Mouse (Mus musculus) heart, postnatal 0 days (tissue): Measurements from ENCODE around the gene Znfx1. TPM values are rescaled to one million over a fixed set of nuclear protein-coding genes. Genes with fewer than 3 reads are reported as not detected.

ENCODE experiments used
- ATAC-seq: fragments of 200-750 bp; cut with Nextera tagmentation; 2 replicates; pipeline ENCODE4 v1.8.0; 2017; ENCODE audit warnings: low read depth, moderate number of reproducible peaks, moderate library complexity; ENCODE audit not compliant: insufficient read depth
- DNase-seq: peaks from one replicate; pipeline ENCODE4 v3.0.0-alpha.2; 2016; ENCODE audit warnings: low spot score
- H3K27ac ChIP-seq: fragments of 300-500 bp; sonication (generic); 2 replicates; pipeline ENCODE4 v1.5.1; 2014; ENCODE audit warnings: low read depth, mild to moderate bottlenecking
- H3K27me3 ChIP-seq: fragments of 300-500 bp; sonication (generic); 2 replicates; pipeline ENCODE4 v1.6.1; 2014; ENCODE audit warnings: low read length, mixed read lengths; ENCODE audit not compliant: control insufficient read depth, insufficient read depth
- H3K36me3 ChIP-seq: fragments of 300-500 bp; sonication (generic); replicated peaks from 2 replicates; pipeline ENCODE4 v1.6.1; 2014; ENCODE audit warnings: low read length, mixed read lengths; ENCODE audit not compliant: control insufficient read depth, insufficient read depth
- H3K4me1 ChIP-seq: fragments of 300-500 bp; sonication (generic); 2 replicates; pipeline ENCODE4 v1.6.1; 2014; ENCODE audit warnings: antibody characterized with exemption; ENCODE audit not compliant: control insufficient read depth, insufficient read depth
- H3K4me2 ChIP-seq: fragments of 300-500 bp; sonication (generic); 2 replicates; pipeline ENCODE4 v1.6.1; 2014; ENCODE audit warnings: low read depth, mild to moderate bottlenecking, low read length, moderate library complexity
- H3K4me3 ChIP-seq: fragments of 300-500 bp; sonication (generic); 2 replicates; pipeline ENCODE4 v1.5.1; 2014; ENCODE audit warnings: low read depth, low read length
- H3K9ac ChIP-seq: fragments of 300-500 bp; sonication (generic); replicated peaks from 2 replicates; pipeline ENCODE4 v1.6.1; 2014; ENCODE audit warnings: low read depth, low read length, mixed read lengths
- H3K9me3 ChIP-seq: fragments of 300-500 bp; sonication (generic); replicated peaks from 2 replicates; pipeline ENCODE4 v1.6.1; 2016; ENCODE audit warnings: low read length; ENCODE audit not compliant: control insufficient read depth
- CTCF ChIP-seq: IDR thresholded peaks from 2 replicates; pipeline ENCODE4 v1.5.1; 2016; ENCODE audit warnings: antibody characterized with exemption, control low read depth, low read depth
- EP300 ChIP-seq: IDR thresholded peaks from 2 replicates; pipeline ENCODE4 v1.6.1; 2016; ENCODE audit warnings: antibody characterized with exemption, low read depth
- WGBS: fragments of 180-500 bp; shearing (Covaris S2); extraction: QIAGEN DNeasy Blood & Tissue Kit; methylation state at CpG from one replicate; pipeline ENCODE4 v1.1.7; 2014; 5-methylcytosine and 5-hydroxymethylcytosine counted together
- polyA plus RNA-seq: library from polyadenylated mRNA; unstranded; fragments of >200 nt; fragmentation: Nextera tagmentation; extraction: Ambion mirVana; gene quantifications from 2 replicates; pipeline ENCODE4 v1.2.1, GENCODE M21; 2015
- total RNA-seq: library from RNA; depleted of rRNA; stranded (reverse); fragments of >200 nt; gene quantifications from 2 replicates; pipeline ENCODE4 v1.2.3, GENCODE M21; 2014; ENCODE audit warnings: low replicate concordance

The Znfx1 gene
- total and polyA plus RNA-seq, 2 experiments from 2014 or later = 6.9 to 35.4 TPM

- WGBS = 83% methylated on average over 7 of the region's 7 CpGs
- Histone ChIP-seq H3K4me3 (no peak overlapping the region), H3K4me2 (no peak overlapping the region), H3K9me3 (no peaks in the 10 kb centered on the region), H3K9ac (no peak overlapping the region), H3K27me3 (no peaks in the 10 kb centered on the region), H3K36me3 (peaks cover 86% of the 10 kb centered on the region), H3K4me1 (no peaks in the 10 kb centered on the region), H3K27ac (no peak overlapping the region)
- ATAC-seq (0 out of 2 replicates have a peak, but pooled peaks have one; percentile 30), DNase-seq (no peak)
- no peak for TF ChIP-seq CTCF
- TF ChIP-seq EP300 = no peak
Measured at GRCm38 (mm10) chr2:167028553-167028952, 34.3 kb downstream of the Znfx1 start.

- whole genome bisulfite sequencing = 91% methylated on average over 10 of the region's 10 CpGs
- H3K4me3 ChIP-seq = no peak overlapping the region
- DNase-seq = no peak
- no peak overlapping the region for H3K9ac ChIP-seq
- H3K36me3 ChIP-seq = peaks cover 57% of the 10 kb centered on the region
- H3K27me3 ChIP-seq = no peaks in the 10 kb centered on the region
- TF ChIP-seq CTCF = no peak
- no peak overlapping the region for H3K4me2 ChIP-seq
- H3K4me1 ChIP-seq = peaks cover 12% of the 10 kb centered on the region
- ATAC-seq = no peak
- H3K9me3 ChIP-seq = no peaks in the 10 kb centered on the region
- H3K27ac ChIP-seq = no peak overlapping the region
Measured at GRCm38 (mm10) chr2:167019396-167019795, 43.4 kb downstream of the Znfx1 start.

GRCm38 (mm10) chr2:167015382-167015718, 47.5 kb downstream of the Znfx1 start:
- Histone ChIP-seq H3K4me3 (peak overlapping the region; percentile 75), H3K36me3 (peaks cover 25% of the 10 kb centered on the region), H3K27ac (peak overlapping the region; percentile 41; the same call in 1 of the 2 replicates), H3K4me1 (peaks cover 12% of the 10 kb centered on the region), H3K4me2 (peak overlapping the region; percentile 94), H3K27me3 (no peaks in the 10 kb centered on the region), H3K9ac (peak overlapping the region; percentile 70), H3K9me3 (no peaks in the 10 kb centered on the region)
- WGBS = 0% methylated on average over 21 of the region's 21 CpGs
- DNase-seq = no peak
- TF ChIP-seq CTCF = no peak
- no peak for TF ChIP-seq EP300
- ATAC-seq = peak; percentile 49; the same call in 1 of the 2 replicates

GRCm38 (mm10) chr2:167014702-167015381, 48.0 kb downstream of the Znfx1 start, which contains the start of gene Ddx27:
Gene Ddx27 (plus strand): TSS chr2:167015193.
- peaks cover 12% of the 10 kb centered on the region for H3K4me1 ChIP-seq
- ATAC-seq (peak; percentile 90), DNase-seq (peak; percentile 92)
- H3K27me3 ChIP-seq = no peaks in the 10 kb centered on the region
- H3K27ac ChIP-seq = peak within 1 kb of the TSS; percentile 80
- H3K4me3 ChIP-seq = peak within 1 kb of the TSS; percentile 75
- TF ChIP-seq EP300 = peak; percentile 69
- peak; percentile 1; the same call in 1 of the 2 replicates for TF ChIP-seq CTCF
- peaks cover 20% of the 10 kb centered on the region for H3K36me3 ChIP-seq
- no peaks in the 10 kb centered on the region for H3K9me3 ChIP-seq
- 2% methylated on average over 37 of the region's 37 CpGs for WGBS
- H3K4me2 ChIP-seq = peak within 1 kb of the TSS; percentile 94
- H3K9ac ChIP-seq = peak within 1 kb of the TSS; percentile 70

- Histone ChIP-seq H3K9ac (no peak overlapping the region), H3K4me1 (peaks cover 4% of the 10 kb centered on the region; the same call in 1 of the 2 replicates), H3K27me3 (no peaks in the 10 kb centered on the region), H3K4me2 (no peak overlapping the region), H3K36me3 (no peaks in the 10 kb centered on the region), H3K4me3 (no peak overlapping the region), H3K27ac (no peak overlapping the region), H3K9me3 (no peaks in the 10 kb centered on the region)
- DNase-seq (no peak), ATAC-seq (no peak)
- WGBS = 79% methylated on average over 3 of the region's 3 CpGs
- TF ChIP-seq EP300 = no peak
- no peak for TF ChIP-seq CTCF
Measured at GRCm38 (mm10) chr2:167010546-167010945, 52.3 kb downstream of the Znfx1 start.
